Mouse (Mus musculus) adrenal gland, adult 2 months (tissue): Measurements from ENCODE around the gene Phactr4. TPM values are rescaled to one million over a fixed set of nuclear protein-coding genes. Genes with fewer than 3 reads are reported as not detected.
A peak's percentile ranks its signal among the peaks of the same experiment; 100 is the strongest.
"Not testable (repeated sequence)": the region's sequence is repeated elsewhere in the genome, so short reads cannot be mapped to it uniquely, and the experiment has no call there.

Experiments used
- DNase-seq: peaks from one replicate; pipeline ENCODE4 v3.0.0; 2021
- long read RNA-seq: library from polyadenylated mRNA; stranded (forward); transcript quantifications from one replicate; pipeline ENCODE4 v2.0.0, GENCODE M21; 2021
- polyA plus RNA-seq: library from polyadenylated mRNA; depleted of rRNA; stranded (reverse); fragments of >200 nt; gene quantifications from 2 replicates; pipeline ENCODE4 v1.2.3, GENCODE M21; 2012; rRNA removed
- total RNA-seq, 2 experiments: library from RNA; stranded (reverse); gene quantifications; 2 replicates each; pipeline ENCODE4 v1.2.3; 2021

The Phactr4 gene
- 10 to 100 TPM; 47.0 to 79.3 TPM for total RNA-seq
- polyA plus RNA-seq: 8.9 and 12.5 TPM in 2 replicates
- long read RNA-seq, partial matches to known transcripts: 2 of 15 reads
- long read RNA-seq, other reads (novel, unspliced or antisense): 13 of 15 reads

GRCm38 (mm10) chr4:132421923-132422782 lies at the start of gene Phactr4:
TSS of gene Phactr4 (minus strand) at chr4:132422489.
- DNase-seq: peak; percentile 99

GRCm38 (mm10) chr4:132469873-132470272 lies 47.6 kb upstream of the Phactr4 start:
- no peak for DNase-seq

GRCm38 (mm10) chr4:132464255-132464613 lies 41.9 kb upstream of the Phactr4 start:
- no peak for DNase-seq

- peak; percentile 95 for DNase-seq
These were observed 41.4 kb upstream of the Phactr4 start, which contains the start of gene Med18 for GRCm38 (mm10) chr4:132463430-132464254. TSS of gene Med18 (minus strand) at chr4:132463921.

GRCm38 (mm10) chr4:132462836-132463235 lies 40.5 kb upstream of the Phactr4 start:
- no peak for DNase-seq

- DNase-seq: no peak
These were observed 37.9 kb upstream of the Phactr4 start for GRCm38 (mm10) chr4:132460225-132460624.

- no peak for DNase-seq
These were observed 33.3 kb upstream of the Phactr4 start for GRCm38 (mm10) chr4:132455561-132455960.

- DNase-seq: no peak
These were observed 32.9 kb upstream of the Phactr4 start for GRCm38 (mm10) chr4:132455146-132455545.

- DNase-seq: no peak
These were observed 31.9 kb upstream of the Phactr4 start for GRCm38 (mm10) chr4:132454216-132454615.

GRCm38 (mm10) chr4:132449778-132450177 lies 27.5 kb upstream of the Phactr4 start:
- DNase-seq: no peak

GRCm38 (mm10) chr4:132446105-132446504 lies 23.8 kb upstream of the Phactr4 start:
- DNase-seq: peak; percentile 70

GRCm38 (mm10) chr4:132444516-132444915 lies 22.2 kb upstream of the Phactr4 start:
- no peak for DNase-seq

GRCm38 (mm10) chr4:132437857-132438256 lies 15.6 kb upstream of the Phactr4 start:
- no peak for DNase-seq

GRCm38 (mm10) chr4:132432717-132433372 lies 10.6 kb upstream of the Phactr4 start:
- no peak for DNase-seq

GRCm38 (mm10) chr4:132428022-132428542 lies 5.8 kb upstream of the Phactr4 start:
- peak; percentile 23 for DNase-seq

- DNase-seq: no peak
These were observed 5.2 kb upstream of the Phactr4 start for GRCm38 (mm10) chr4:132427493-132427892.

- no peak for DNase-seq
These were observed 3.7 kb upstream of the Phactr4 start for GRCm38 (mm10) chr4:132426021-132426420.

- no peak for DNase-seq
These were observed 2.5 kb upstream of the Phactr4 start for GRCm38 (mm10) chr4:132424765-132425164.

- no peak for DNase-seq
These were observed 750 bp downstream of the Phactr4 start for GRCm38 (mm10) chr4:132421556-132421922.

GRCm38 (mm10) chr4:132420471-132420870 lies 1.8 kb downstream of the Phactr4 start:
- DNase-seq: no peak

- no peak for DNase-seq
These were observed 6.3 kb downstream of the Phactr4 start for GRCm38 (mm10) chr4:132415966-132416365.

- DNase-seq: not testable (repeated sequence)
These were observed 9.0 kb downstream of the Phactr4 start for GRCm38 (mm10) chr4:132413257-132413656.
